Mouse (Mus musculus) spleen, postnatal 10 days (tissue): ENCODE measurements around the gene H2-K1.
A peak's percentile ranks its signal among the peaks of the same experiment; 100 is the strongest.
"Not testable (repeated sequence)": the region's sequence is repeated elsewhere in the genome, so short reads cannot be mapped to it uniquely, and the experiment has no call there.

Experiments used
- DNase-seq, 2 experiments: peaks; one replicate each; pipeline ENCODE4 v3.0.0; 2021 to 2022; ENCODE audit warnings: low spot score in 2 of 2

The H2-K1 gene

GRCm38 (mm10) chr17:33954646-33955554 is 45.2 kb downstream of the H2-K1 start:
- DNase-seq, result peak in 1 of 2 experiments; percentile 61

GRCm38 (mm10) chr17:33953961-33954565 is 46.1 kb downstream of the H2-K1 start:
- DNase-seq, result no peak

DNA sequence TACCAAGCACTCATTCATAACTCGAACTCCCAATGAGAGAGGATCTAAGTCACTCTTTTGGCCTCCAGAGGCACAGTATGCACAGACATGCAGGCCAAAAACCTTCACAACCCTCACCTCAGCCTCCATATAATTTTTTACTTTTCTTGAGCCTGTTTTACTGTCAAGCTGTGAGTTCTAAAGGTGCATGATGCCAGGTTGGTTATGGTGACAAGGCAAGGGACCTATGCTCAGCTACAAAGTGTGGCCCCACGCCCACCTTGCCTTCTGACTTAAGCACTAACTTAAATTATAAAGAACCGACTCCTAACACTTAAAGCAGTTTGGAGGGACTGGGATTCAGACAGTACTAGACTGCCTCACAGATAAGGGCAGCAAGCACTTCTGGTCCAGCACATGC is 46.8 kb downstream of the H2-K1 start:
- no peak for DNase-seq

DNA sequence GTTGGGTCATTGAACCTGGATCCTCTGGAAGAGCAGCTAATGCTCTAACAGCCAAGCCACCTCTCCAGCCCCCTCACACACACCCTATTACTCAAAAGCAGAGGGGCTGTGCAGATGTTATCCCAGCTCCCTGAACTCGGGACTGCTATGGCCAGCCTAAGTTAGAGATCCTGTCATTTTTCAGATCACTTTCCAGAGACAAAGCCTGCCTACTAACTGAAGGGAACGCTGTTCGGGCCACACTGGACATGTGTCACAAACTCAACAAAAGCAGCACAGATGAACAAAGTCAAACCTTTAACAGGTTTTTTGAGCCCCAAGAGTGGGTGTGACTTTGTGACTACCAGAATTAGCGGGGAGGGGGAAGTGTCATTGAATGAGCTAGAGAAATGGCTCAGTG is 47.3 kb downstream of the H2-K1 start:
- no peak for DNase-seq

DNA sequence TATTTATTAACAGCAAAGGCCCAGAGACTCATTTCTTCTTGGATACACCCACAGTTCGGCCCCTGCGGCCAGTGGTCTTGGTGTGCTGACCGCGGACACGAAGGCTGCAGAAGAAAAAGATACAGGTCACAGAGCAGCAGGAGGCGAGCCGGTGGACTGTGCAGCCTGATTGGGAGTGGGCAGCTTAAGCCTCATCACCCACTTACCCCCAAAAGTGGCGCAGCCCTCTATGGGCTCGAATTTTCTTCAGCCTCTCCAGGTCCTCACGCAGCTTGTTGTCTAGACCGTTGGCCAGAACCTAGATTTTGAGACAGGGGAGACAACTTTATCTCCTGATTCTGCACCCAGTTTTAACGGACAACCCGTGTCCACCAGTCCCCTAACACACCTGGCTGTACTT is 48.1 kb downstream of the H2-K1 start:
- DNase-seq, result not testable (repeated sequence)

- peak; percentile 61 to 85 for DNase-seq
Measured at GRCm38 (mm10) chr17:33951021-33951946, 48.9 kb downstream of the H2-K1 start, which contains the start of gene B3galt4. Gene B3galt4, minus strand, starts transcription at chr17:33951488.

GRCm38 (mm10) chr17:33950131-33950625 is 50.0 kb downstream of the H2-K1 start:
- DNase-seq, result no peak

DNA sequence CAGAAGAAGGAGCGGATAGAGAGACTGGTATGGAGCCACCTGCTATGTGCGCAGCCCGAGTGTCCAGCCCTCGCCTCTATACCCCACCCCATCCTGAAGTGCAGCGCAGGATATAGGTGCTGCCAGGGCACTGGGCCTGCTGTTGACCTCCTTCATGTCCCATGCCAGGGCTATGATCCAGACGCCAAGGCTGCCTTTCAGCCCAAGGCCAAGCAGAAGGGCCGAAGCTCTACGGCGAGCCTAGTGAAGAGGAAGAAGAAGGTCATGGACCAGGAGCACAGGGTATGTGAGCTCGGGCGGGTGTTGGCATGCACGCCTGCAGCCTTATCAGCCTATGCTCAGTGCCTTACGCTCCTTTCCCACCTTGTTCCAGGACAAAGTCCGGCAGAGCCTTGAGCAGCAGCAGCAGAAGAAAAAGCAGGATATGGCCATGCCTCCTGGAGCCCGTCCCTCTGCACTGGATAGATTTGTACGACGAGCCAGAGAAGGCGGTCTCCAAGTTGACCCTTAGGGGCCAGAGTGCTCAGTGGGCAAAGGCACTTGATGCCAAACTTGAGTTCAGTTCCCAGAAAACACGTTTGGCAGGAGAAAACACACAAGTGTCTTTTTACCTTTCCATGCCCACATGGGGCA is 51.1 kb downstream of the H2-K1 start:
- no peak for DNase-seq

DNA sequence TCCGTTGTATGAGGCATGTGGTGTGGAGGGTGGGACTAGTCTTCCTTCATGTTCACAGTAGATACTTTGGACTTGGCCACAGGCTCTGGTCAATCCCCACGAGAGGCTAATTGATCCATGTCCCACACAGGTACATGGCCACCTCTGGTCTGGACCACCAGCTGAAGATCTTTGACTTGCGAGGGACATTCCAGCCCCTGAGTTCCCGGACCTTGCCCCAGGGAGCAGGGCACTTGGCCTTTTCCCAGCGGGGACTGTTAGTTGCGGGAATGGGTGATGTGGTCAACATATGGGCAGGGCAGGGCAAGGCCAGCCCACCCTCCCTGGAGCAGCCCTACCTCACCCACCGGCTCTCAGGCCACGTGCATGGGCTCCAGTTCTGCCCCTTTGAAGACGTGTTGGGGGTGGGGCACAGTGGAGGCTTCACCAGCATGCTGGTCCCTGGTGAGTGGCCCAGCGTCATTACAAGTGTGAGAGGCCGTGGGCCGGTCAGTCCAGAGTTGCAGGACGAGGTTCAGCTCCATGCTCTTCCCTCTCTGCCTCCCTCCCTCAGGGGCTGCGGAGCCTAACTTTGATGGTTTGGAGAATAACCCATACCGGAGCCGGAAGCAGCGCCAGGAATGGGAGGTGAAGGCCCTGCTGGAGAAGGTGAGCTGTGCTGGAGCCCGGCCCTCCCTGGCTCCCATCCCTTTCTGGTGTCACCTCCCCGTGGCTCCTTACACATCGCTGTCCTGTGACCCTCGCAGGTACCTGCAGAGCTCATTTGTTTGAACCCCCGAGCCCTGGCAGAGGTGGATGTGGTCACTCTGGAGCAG is 51.9 kb downstream of the H2-K1 start:
- no peak for DNase-seq

GRCm38 (mm10) chr17:33947430-33948089 is 52.6 kb downstream of the H2-K1 start:
- DNase-seq, result no peak
